Mouse (Mus musculus): ENCODE measurements around the gene Dclre1c.

Dclre1c gene

GRCm38 (mm10) chr2:3475746-3476251, 51.9 kb downstream of the Dclre1c start:
- DNase-seq, result no peak

- no peak for DNase-seq
Observed at GRCm38 (mm10) chr2:3480239-3480638, 56.3 kb downstream of the Dclre1c start.

GRCm38 (mm10) chr2:3489816-3490215, 65.9 kb downstream of the Dclre1c start:
- DNase-seq, result no peak

GRCm38 (mm10) chr2:3493833-3494409, 70.0 kb downstream of the Dclre1c start:
- DNase-seq, result no peak

- DNase-seq, result no peak
Observed at GRCm38 (mm10) chr2:3499543-3499942, 75.6 kb downstream of the Dclre1c start.

- no peak for DNase-seq
Observed at GRCm38 (mm10) chr2:3500886-3501285, 77.0 kb downstream of the Dclre1c start.

- DNase-seq, result peak; percentile 62
Observed at GRCm38 (mm10) chr2:3512076-3512475, 88.1 kb downstream of the Dclre1c start.

- peak; percentile 91 for DNase-seq
Observed at GRCm38 (mm10) chr2:3512552-3513454, 88.9 kb downstream of the Dclre1c start, which contains the start of the genes Gm45902, Hspa14 and Cdnf. Gene Gm45902 (minus strand): TSS chr2:3512790. Gene Hspa14 (minus strand): TSS chr2:3512814. Gene Cdnf (plus strand): TSS chr2:3513030.
